Mouse (Mus musculus): Measurements from ENCODE around the gene Pigx. TPM values are rescaled to one million over a fixed set of nuclear protein-coding genes. Genes with fewer than 3 reads are reported as not detected.
"Not testable (repeated sequence)": the region's sequence is repeated elsewhere in the genome, so short reads cannot be mapped to it uniquely, and the experiment has no call there.

Pigx gene
- polyA plus RNA-seq, 1 experiment from 2014 or later: 120 TPM

- H3K36me3 ChIP-seq: peaks cover 68% of the 10 kb centered on the region
- no peak overlapping the region for H3K4me2 ChIP-seq
- ATAC-seq (ENCODE audit: insufficient number of reproducible peaks, insufficient read depth, low FRiP score, low TSS enrichment, low read depth): no peak
- no peak overlapping the region for H3K9ac ChIP-seq (replicated peaks)
- no peaks in the 10 kb centered on the region for H3K4me1 ChIP-seq (replicated peaks)
- H3K27ac ChIP-seq: no peak overlapping the region
- no peak overlapping the region for H3K4me3 ChIP-seq (replicated peaks)
- H3K9me3 ChIP-seq: 0 out of 2 replicates have a peak, but pooled peaks cover 2% of the 10 kb centered on the region
- 78% methylated on average over 7 of the region's 7 CpGs for WGBS
- no peaks in the 10 kb centered on the region for H3K27me3 ChIP-seq
Observed at GRCm38 (mm10) chr16:32108170-32108569, 8.6 kb upstream of the Pigx start.

GRCm38 (mm10) chr16:32107342-32108045 lies 8.0 kb upstream of the Pigx start:
- Histone ChIP-seq H3K36me3 (peaks cover 75% of the 10 kb centered on the region), H3K9me3 (0 out of 2 replicates have a peak, but pooled peaks cover 2% of the 10 kb centered on the region), H3K9ac (replicated peaks) (no peak overlapping the region), H3K4me1 (replicated peaks) (no peaks in the 10 kb centered on the region), H3K4me3 (replicated peaks) (no peak overlapping the region), H3K27ac (no peak overlapping the region), H3K4me2 (no peak overlapping the region), H3K27me3 (no peaks in the 10 kb centered on the region)
- WGBS: 93% methylated on average over 12 of the region's 12 CpGs
- no peak for ATAC-seq (ENCODE audit: insufficient number of reproducible peaks, insufficient read depth, low FRiP score, low TSS enrichment, low read depth)

DNA sequence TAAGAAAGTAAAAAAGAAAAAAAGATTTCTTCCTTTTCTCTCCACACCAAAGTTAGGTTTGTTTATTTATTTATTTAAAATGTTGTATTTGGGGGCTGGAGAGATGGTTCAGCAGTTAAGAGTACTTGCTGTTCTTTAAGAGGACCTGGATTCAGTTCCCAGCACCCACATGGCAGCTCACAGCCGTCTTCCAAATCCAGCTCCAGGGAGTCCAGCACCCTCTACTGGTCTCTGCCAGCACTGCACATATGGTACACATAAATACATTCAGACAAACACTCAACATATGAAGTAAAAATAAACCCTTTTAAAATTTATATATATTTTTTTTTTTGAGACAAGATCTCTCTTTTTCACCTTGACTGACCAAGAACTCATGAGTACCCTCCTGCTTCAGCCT lies 6.2 kb upstream of the Pigx start:
- no peak for ATAC-seq (ENCODE audit: insufficient number of reproducible peaks, insufficient read depth, low FRiP score, low TSS enrichment, low read depth)
- Histone ChIP-seq H3K9ac (replicated peaks) (no peak overlapping the region), H3K36me3 (peaks cover 79% of the 10 kb centered on the region), H3K4me2 (no peak overlapping the region), H3K9me3 (0 out of 2 replicates have a peak, but pooled peaks cover 2% of the 10 kb centered on the region), H3K27ac (no peak overlapping the region), H3K4me1 (replicated peaks) (no peaks in the 10 kb centered on the region), H3K27me3 (no peaks in the 10 kb centered on the region), H3K4me3 (replicated peaks) (no peak overlapping the region)
- WGBS: 94% methylated on average over 1 of the region's 1 CpGs

- no peak overlapping the region for H3K4me2 ChIP-seq
Observed at GRCm38 (mm10) chr16:32102295-32102694, 2.8 kb upstream of the Pigx start.

GRCm38 (mm10) chr16:32098897-32099637 lies 473 bp downstream of the Pigx start:
- under 1% methylated on average over 39 of the region's 39 CpGs for WGBS
- peak; percentile 58; the same call in 1 of the 2 replicates for ATAC-seq (ENCODE audit: insufficient number of reproducible peaks, insufficient read depth, low FRiP score, low TSS enrichment, low read depth)

More at GRCm38 (mm10) chr16:32102295-32102694, 2.8 kb upstream of the Pigx start:
- 0 out of 2 replicates have a peak, but pooled peaks cover 2% of the 10 kb centered on the region for H3K9me3 ChIP-seq
- 81% methylated on average over 13 of the region's 13 CpGs for WGBS
- peaks cover 50% of the 10 kb centered on the region for H3K36me3 ChIP-seq
- H3K9ac ChIP-seq (replicated peaks): no peak overlapping the region
- no peak overlapping the region for H3K27ac ChIP-seq
- H3K27me3 ChIP-seq: no peaks in the 10 kb centered on the region
- no peak for ATAC-seq (ENCODE audit: insufficient number of reproducible peaks, insufficient read depth, low FRiP score, low TSS enrichment, low read depth)
- peaks cover 10% of the 10 kb centered on the region for H3K4me1 ChIP-seq (replicated peaks)
- H3K4me3 ChIP-seq (replicated peaks): no peak overlapping the region

GRCm38 (mm10) chr16:32097757-32098156 lies 1.8 kb downstream of the Pigx start:
- not testable (repeated sequence) for H3K27ac ChIP-seq; H3K4me2 ChIP-seq; H3K9me3 ChIP-seq; H3K4me1 ChIP-seq (replicated peaks); H3K4me3 ChIP-seq (replicated peaks); ATAC-seq (ENCODE audit: insufficient number of reproducible peaks, insufficient read depth, low FRiP score, low TSS enrichment, low read depth); H3K9ac ChIP-seq (replicated peaks); H3K27me3 ChIP-seq
- WGBS: 82% methylated on average over 2 of the region's 2 CpGs
- H3K36me3 ChIP-seq: peaks cover 27% of the 10 kb centered on the region

More at GRCm38 (mm10) chr16:32098897-32099637, 473 bp downstream of the Pigx start:
- H3K4me3 ChIP-seq (replicated peaks): peak overlapping the region; percentile 83
- peak overlapping the region; percentile 80 for H3K4me2 ChIP-seq
- H3K9ac ChIP-seq (replicated peaks): peak overlapping the region; percentile 83
- H3K4me1 ChIP-seq (replicated peaks): peaks cover 10% of the 10 kb centered on the region
- peak overlapping the region; percentile 93 for H3K27ac ChIP-seq
- no peaks in the 10 kb centered on the region for H3K27me3 ChIP-seq
- H3K36me3 ChIP-seq: peaks cover 36% of the 10 kb centered on the region
- H3K9me3 ChIP-seq: no peaks in the 10 kb centered on the region

- Histone ChIP-seq H3K4me1 (replicated peaks) (no peaks in the 10 kb centered on the region), H3K36me3 (peaks cover 78% of the 10 kb centered on the region), H3K4me3 (replicated peaks) (no peak overlapping the region), H3K4me2 (no peak overlapping the region), H3K9me3 (no peaks in the 10 kb centered on the region), H3K9ac (replicated peaks) (no peak overlapping the region), H3K27me3 (no peaks in the 10 kb centered on the region), H3K27ac (no peak overlapping the region)
- no peak for ATAC-seq (ENCODE audit: insufficient number of reproducible peaks, insufficient read depth, low FRiP score, low TSS enrichment, low read depth)
- WGBS: 94% methylated on average over 7 of the region's 7 CpGs
Observed at GRCm38 (mm10) chr16:32091466-32091865, 8.1 kb downstream of the Pigx start.

- H3K9ac ChIP-seq (replicated peaks): no peak overlapping the region
- no peak overlapping the region for H3K4me2 ChIP-seq
- no peak for ATAC-seq (ENCODE audit: insufficient number of reproducible peaks, insufficient read depth, low FRiP score, low TSS enrichment, low read depth)
- no peak overlapping the region for H3K4me3 ChIP-seq (replicated peaks)
- no peaks in the 10 kb centered on the region for H3K9me3 ChIP-seq
- peaks cover 89% of the 10 kb centered on the region for H3K36me3 ChIP-seq
- H3K27ac ChIP-seq: no peak overlapping the region
- WGBS: 79% methylated on average over 17 of the region's 17 CpGs
- H3K27me3 ChIP-seq: no peaks in the 10 kb centered on the region
- H3K4me1 ChIP-seq (replicated peaks): no peaks in the 10 kb centered on the region
Observed at GRCm38 (mm10) chr16:32087629-32088443, 11.7 kb downstream of the Pigx start.

GRCm38 (mm10) chr16:32078991-32079511 lies 20.5 kb downstream of the Pigx start, which contains the start of gene Pak2:
Pak2 (minus strand) TSS chr16:32079342.
- peak within 1 kb of the TSS; percentile 96 for H3K27ac ChIP-seq
- H3K4me3 ChIP-seq (replicated peaks): peak within 1 kb of the TSS; percentile 97
- peaks cover 11% of the 10 kb centered on the region for H3K4me1 ChIP-seq (replicated peaks)
- WGBS: 1% methylated on average over 59 of the region's 60 CpGs
- peaks cover 14% of the 10 kb centered on the region for H3K36me3 ChIP-seq
- no peaks in the 10 kb centered on the region for H3K27me3 ChIP-seq
- H3K9me3 ChIP-seq: no peaks in the 10 kb centered on the region
- peak within 1 kb of the TSS; percentile 65 for H3K4me2 ChIP-seq
- peak; percentile 95 for ATAC-seq (ENCODE audit: insufficient number of reproducible peaks, insufficient read depth, low FRiP score, low TSS enrichment, low read depth)
- H3K9ac ChIP-seq (replicated peaks): peak within 1 kb of the TSS; percentile 98

DNA sequence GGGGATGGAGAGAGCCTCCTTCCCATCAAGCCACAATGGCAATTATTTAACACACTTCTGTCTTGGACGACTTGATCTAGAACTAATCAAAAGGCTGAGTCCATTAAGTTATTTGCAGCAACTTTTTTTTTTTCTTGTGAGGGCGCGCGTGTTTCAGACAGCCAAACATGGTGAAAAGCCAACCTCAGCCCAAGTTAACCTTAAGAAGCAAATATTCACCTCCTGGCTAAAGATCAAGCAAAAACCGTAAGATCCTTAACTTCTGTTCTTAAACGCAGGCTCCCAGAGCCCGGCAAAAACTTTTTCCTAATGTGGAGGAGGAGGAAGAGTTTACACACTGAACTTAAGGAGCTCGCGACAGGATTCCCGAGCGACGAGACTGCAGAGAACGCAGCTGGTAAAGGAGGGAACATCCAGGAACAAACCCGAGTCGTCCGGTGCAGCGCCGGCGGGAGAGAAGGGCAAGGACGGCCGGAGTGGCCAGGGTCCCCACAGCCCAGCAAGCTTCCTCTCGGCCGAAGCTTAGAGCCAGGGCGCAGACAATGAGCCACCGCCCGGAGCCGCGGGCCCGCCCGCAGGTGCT lies 21.0 kb downstream of the Pigx start:
- peaks cover 11% of the 10 kb centered on the region for H3K4me1 ChIP-seq (replicated peaks)
- no peak for ATAC-seq (ENCODE audit: insufficient number of reproducible peaks, insufficient read depth, low FRiP score, low TSS enrichment, low read depth)
- WGBS: under 1% methylated on average over 28 of the region's 30 CpGs

More for the DNA sequence above, 21.0 kb downstream of the Pigx start:
- Histone ChIP-seq H3K27me3 (no peaks in the 10 kb centered on the region), H3K27ac (peak overlapping the region; percentile 96), H3K9me3 (no peaks in the 10 kb centered on the region), H3K36me3 (peaks cover 11% of the 10 kb centered on the region), H3K4me2 (peak overlapping the region; percentile 65), H3K9ac (replicated peaks) (peak overlapping the region; percentile 98), H3K4me3 (replicated peaks) (peak overlapping the region; percentile 97)

All from limb, embryonic 12.5 days (tissue).